Mouse (Mus musculus): Measurements from ENCODE around the gene Slc27a4.

- no peak for TF ChIP-seq POLR2A (IDR thresholded peaks at IDR 0.05; ENCODE audit: insufficient read length, low read depth)
- TF ChIP-seq CEBPB (IDR thresholded peaks at IDR 0.05; ENCODE audit: insufficient read depth, poor library complexity, severe bottlenecking): no peak
- no peak for TF ChIP-seq TCF12 (IDR thresholded peaks at IDR 0.05; ENCODE audit: insufficient read depth, poor library complexity, severe bottlenecking)
- TF ChIP-seq MYOD1 (IDR thresholded peaks at IDR 0.05; ENCODE audit: control insufficient read depth in 1 of 3, insufficient read length in 2 of 3, low read depth in 2 of 3): no peak
- no peak for TF ChIP-seq E2F4 (IDR thresholded peaks at IDR 0.05; ENCODE audit: insufficient read depth)
- TF ChIP-seq USF1 (IDR thresholded peaks at IDR 0.05; ENCODE audit: low read depth): no peak
These were observed 37.6 kb upstream of the Slc27a4 start for GRCm38 (mm10) chr2:29764831-29765230.

Data from myocyte (in vitro differentiated cells).